Mouse (Mus musculus) gastrocnemius, adult 8-10 months (tissue): ENCODE measurements around the gene Smad6. TPM values are rescaled to one million over a fixed set of nuclear protein-coding genes. Genes with fewer than 3 reads are reported as not detected.

Experiments used
- DNase-seq, 2 experiments: peaks; one replicate each; pipeline ENCODE4 v3.0.0; 2022; ENCODE audit warnings: low spot score in 2 of 2
- total RNA-seq, 4 experiments: library from RNA; stranded (reverse); gene quantifications; 2 replicates each; pipeline ENCODE4 v1.2.4; 2022

Gene Smad6
- total RNA-seq, 4 experiments from 2014 or later, result 3.2 to 5.1 (median 3.6) TPM

- no peak for DNase-seq
Observed at GRCm38 (mm10) chr9:63960829-63961185, 61.1 kb downstream of the Smad6 start.

- DNase-seq, result no peak
Observed at GRCm38 (mm10) chr9:63959933-63960828, 61.7 kb downstream of the Smad6 start.

- no peak for DNase-seq
Observed at GRCm38 (mm10) chr9:63959129-63959932, 62.5 kb downstream of the Smad6 start.

- no peak for DNase-seq
Observed at GRCm38 (mm10) chr9:63958337-63959030, 63.4 kb downstream of the Smad6 start.

GRCm38 (mm10) chr9:63957647-63958185 is 64.1 kb downstream of the Smad6 start:
- no peak for DNase-seq

GRCm38 (mm10) chr9:63956052-63956451 is 65.8 kb downstream of the Smad6 start:
- DNase-seq, result peak; percentile 54 to 60

GRCm38 (mm10) chr9:63953691-63954090 is 68.2 kb downstream of the Smad6 start:
- no peak for DNase-seq

- no peak for DNase-seq
Observed at GRCm38 (mm10) chr9:63952591-63952990, 69.3 kb downstream of the Smad6 start.

GRCm38 (mm10) chr9:63950357-63950756 is 71.5 kb downstream of the Smad6 start:
- DNase-seq, result no peak

- DNase-seq, result no peak
Observed at GRCm38 (mm10) chr9:63949393-63949792, 72.5 kb downstream of the Smad6 start.

- no peak for DNase-seq
Observed at GRCm38 (mm10) chr9:63942608-63942982, 79.3 kb downstream of the Smad6 start.

GRCm38 (mm10) chr9:63941747-63942607 is 79.9 kb downstream of the Smad6 start:
- DNase-seq, result peak in 1 of 2 experiments; percentile 43

- DNase-seq, result no peak
Observed at GRCm38 (mm10) chr9:63936256-63936655, 85.6 kb downstream of the Smad6 start.

- no peak for DNase-seq
Observed at GRCm38 (mm10) chr9:63933068-63933467, 88.8 kb downstream of the Smad6 start.

GRCm38 (mm10) chr9:63927340-63928049 is 94.4 kb downstream of the Smad6 start:
- peak; percentile 25 to 44 for DNase-seq

- DNase-seq, result peak in 1 of 2 experiments; percentile 43
Observed at GRCm38 (mm10) chr9:63926377-63926776, 95.5 kb downstream of the Smad6 start.

- no peak for DNase-seq
Observed at GRCm38 (mm10) chr9:63923190-63923717, 98.6 kb downstream of the Smad6 start.

- no peak for DNase-seq
Observed at GRCm38 (mm10) chr9:63919708-63920107, 102.2 kb downstream of the Smad6 start.

- DNase-seq, result no peak
Observed at GRCm38 (mm10) chr9:63919001-63919555, 102.8 kb downstream of the Smad6 start.
